Mouse (Mus musculus): ENCODE measurements around the gene Trappc10.
"Not testable (repeated sequence)": the region's sequence is repeated elsewhere in the genome, so short reads cannot be mapped to it uniquely, and the experiment has no call there.

The Trappc10 gene

DNA sequence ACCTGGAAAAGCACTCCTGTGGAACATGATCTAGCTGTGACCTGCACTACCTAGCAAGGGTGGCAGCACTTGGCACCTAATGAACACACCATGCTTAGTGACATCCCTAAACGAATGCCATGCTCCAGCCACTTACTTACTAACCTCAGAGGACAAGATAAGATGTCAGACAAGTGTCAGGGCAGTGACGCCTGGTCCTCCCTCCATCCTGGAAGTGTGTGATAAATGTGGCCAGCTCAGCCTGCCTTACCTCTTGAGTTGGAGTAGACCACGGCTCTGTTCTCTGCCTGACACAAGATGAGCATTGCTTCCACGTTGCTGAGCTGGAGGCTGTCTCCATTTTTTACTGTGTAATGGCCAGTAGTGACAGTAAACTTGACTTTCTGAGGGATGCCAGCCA lies 43.3 kb downstream of the Trappc10 start:
- no peak for DNase-seq (ENCODE audit: low spot score)

DNA sequence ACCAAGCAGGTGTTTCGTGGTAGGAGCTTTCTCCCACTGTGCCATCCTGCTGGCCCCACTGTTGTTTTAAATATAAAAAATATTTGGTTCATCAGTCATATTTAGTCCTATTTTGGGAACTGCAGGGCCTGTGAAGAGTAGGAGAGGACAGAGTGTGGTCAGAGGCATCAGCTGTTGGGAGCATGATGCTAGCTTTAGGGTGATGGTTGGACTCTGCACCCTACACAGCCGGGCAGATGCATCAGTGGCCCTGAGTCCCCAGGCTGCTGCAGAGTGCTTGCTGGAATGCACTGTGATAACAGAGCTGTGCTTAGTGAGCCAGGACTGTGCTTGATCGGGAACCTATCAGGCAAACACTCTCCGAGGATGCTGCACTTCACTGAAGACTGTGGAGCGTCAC lies 51.5 kb downstream of the Trappc10 start:
- no peak for DNase-seq (ENCODE audit: low spot score)

DNA sequence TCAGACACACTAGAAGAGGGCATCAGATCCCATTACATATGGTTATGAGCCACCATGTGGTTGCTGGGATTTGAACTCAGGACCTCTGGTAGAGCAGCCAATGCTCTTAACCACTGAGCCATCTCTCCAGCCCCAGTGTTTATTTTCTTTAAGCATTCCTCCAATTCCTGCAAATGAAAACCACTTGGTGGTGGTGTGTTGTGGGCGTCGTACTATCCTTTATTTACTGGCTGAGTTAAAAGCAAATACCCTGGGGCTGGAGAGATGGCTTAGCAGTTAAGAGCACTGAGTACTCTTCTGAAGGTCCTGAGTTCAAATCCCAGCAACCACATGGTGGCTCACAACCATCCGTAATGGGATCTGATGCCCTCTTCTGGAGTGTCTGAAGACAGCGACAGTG lies 58.4 kb downstream of the Trappc10 start:
- DNase-seq (ENCODE audit: low spot score) = not testable (repeated sequence)

DNA sequence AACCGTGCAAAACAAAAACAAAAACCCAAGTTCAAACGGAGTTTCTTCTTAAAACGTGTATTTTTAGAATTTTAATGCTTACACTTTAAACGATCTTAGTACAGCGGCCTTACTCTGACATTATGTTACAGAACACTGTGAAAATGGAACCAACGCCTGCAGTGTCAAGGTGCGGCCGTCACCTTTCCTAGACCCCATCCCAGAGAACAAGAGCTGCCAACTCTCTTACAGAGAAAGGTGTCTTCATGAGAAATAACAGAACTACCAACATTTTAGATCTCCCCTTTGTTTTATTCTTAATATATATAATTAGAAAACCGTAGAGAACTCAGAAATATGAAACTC lies 59.1 kb downstream of the Trappc10 start:
- no peak for DNase-seq (ENCODE audit: low spot score)

DNA sequence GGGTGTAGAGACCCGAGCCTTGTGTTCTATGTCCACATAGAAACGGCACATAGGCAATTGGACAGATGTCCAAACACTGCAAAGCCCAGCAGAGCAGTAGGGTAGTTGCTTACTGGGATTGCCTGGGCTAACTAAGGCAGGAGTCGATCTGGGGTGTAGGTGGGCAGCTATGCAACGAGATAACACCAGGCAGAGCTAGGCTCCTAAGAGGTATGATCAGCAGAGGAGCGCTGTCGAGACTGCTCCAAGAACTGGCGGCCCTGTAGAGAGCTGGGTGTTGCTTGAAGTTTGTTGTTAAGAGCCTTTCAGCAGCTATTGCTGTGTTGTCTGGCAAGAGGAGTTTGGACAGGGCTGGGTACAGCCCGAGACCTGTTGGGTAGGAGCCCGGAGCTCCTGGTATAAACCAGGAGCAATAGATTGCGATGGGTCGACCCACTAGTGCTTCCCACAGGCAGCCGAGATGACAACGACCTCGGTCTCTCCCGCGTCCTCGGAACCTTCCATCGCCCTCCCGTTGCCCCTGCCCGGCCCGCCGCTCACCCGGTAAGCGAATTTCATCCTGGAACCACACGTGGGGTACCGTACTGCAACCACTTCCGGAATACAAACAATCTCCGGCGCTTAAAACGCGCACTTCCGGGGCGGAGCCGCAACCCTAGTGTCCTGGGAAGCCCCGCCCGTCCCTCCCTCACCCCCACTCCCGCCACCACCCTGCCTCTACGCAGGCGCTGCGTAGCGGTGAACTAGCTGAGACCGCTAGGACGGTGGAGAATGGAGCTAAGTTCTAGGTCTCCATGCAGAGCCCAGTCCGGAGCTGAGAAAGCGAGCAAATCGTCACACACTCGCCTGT lies 59.7 kb downstream of the Trappc10 start, which contains the start of gene Pwp2:
Gene Pwp2, minus strand, starts transcription at position 619 of the 850 bp plus-strand sequence.
- DNase-seq (ENCODE audit: low spot score) = peak; percentile 85

DNA sequence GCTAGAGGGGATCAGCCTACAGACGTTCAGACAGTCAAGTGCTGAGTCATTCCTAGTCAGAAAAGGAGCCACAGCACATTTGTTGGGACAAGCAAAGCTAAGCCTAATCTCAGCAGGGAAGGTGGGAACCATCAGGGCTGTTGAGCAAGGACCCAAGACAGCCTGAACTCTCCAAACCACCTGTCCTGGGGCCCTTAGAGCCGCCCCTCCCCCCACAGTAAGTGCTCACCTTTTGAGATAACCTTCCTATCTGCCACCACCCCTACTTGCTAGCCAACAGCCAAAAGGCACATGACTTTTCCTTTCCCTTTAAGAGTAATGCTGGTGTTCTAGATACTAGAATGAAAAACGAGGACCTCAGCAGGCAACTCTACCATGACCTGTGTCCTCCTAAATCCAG lies 60.9 kb downstream of the Trappc10 start:
- DNase-seq (ENCODE audit: low spot score) = no peak

DNA sequence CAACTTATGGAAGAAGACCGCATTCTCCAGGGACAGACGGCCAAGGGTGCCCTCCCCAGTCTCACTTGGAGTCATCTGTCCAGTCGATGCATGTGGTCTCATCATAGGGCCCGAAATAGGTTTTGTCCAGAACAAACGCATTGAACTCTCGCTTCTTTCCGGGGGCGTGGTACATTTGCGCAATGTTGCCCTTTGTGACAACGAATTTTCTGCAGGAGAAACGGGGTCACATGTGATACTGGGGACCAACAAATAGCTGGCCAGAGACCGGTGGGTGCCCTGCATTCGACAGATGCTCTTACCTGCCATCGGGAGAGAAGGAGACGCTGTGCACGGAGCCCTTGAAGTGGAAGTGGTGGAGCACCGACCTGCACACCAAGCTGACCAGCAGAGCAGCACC lies 62.1 kb downstream of the Trappc10 start:
- no peak for DNase-seq (ENCODE audit: low spot score)

DNA sequence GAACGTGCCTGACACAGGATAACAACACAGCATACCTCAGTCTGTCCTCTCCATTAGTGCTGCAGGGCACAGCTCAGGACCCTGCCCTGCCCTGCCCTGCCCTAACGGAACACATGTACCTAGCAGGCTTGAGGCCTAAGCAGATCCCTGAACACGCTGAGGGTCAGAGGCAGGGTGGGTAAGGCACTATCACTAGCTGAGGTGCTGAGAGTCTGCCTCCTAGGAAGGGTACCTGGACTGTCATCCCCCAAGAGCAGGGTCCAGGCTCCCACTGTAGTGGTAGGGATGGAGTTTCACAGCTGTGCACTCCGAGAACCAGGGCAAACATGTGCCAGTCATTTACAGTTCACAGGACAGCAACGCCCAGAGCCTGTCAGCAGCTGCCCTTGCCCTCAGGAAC lies 70.0 kb downstream of the Trappc10 start:
- DNase-seq (ENCODE audit: low spot score) = no peak

DNA sequence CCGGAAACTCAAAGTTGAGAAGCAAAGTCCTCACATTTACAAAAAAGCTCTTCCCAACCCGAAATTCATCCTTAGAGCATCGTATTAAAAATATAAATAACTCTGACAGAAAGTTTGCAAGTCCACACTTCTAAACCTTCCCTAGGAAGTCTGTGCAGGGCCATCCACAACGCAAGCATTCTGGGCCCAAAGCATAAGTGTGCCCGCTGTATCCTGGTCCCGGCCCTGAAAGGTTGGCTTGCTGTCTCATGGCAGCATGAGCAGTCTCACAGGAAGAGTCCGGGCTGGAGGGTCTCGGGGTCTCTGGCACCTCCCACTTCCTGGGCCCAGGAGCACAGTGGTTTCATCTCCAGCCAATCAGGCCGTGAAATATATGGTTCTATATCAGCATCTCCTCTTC lies 72.9 kb downstream of the Trappc10 start:
- DNase-seq (ENCODE audit: low spot score) = no peak

DNA sequence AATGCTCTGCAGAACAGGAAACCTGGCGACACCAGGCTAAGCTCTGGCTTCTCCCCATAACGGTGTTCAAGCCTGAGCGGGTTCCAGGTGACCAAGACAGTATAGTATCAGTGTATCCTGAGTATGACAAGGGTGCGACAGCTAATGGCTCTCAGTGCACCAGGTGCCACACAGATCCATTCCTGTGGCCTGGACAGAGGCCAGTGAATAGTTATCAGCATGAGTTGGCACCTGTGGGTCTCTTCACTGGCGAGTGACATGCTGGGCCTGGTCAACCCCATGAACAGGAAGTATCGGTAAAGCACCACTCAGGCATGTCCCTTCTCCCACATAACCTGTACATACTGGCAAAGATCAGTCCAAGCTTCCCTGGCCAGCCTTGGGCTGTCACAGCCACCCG lies 73.4 kb downstream of the Trappc10 start:
- no peak for DNase-seq (ENCODE audit: low spot score)

DNA sequence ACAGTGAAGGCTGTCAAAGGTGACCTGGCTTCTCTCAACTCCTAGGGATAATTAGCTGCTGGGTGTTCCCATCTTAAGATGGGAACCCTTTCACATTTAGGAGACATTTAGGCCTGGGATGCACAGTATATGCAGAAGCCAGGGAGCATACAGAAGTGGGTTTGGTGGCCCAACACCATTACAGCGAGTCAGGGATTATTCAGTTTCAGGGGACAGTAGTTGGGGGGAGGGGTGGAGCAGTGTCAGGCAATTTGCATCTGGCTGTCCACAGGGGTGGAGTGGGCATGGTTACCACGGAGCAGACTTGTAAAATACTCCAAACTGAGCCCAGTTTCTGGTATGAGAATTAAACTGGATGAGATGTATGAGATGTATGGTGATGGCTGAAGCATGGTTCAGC lies 74.0 kb downstream of the Trappc10 start:
- no peak for DNase-seq (ENCODE audit: low spot score)

DNA sequence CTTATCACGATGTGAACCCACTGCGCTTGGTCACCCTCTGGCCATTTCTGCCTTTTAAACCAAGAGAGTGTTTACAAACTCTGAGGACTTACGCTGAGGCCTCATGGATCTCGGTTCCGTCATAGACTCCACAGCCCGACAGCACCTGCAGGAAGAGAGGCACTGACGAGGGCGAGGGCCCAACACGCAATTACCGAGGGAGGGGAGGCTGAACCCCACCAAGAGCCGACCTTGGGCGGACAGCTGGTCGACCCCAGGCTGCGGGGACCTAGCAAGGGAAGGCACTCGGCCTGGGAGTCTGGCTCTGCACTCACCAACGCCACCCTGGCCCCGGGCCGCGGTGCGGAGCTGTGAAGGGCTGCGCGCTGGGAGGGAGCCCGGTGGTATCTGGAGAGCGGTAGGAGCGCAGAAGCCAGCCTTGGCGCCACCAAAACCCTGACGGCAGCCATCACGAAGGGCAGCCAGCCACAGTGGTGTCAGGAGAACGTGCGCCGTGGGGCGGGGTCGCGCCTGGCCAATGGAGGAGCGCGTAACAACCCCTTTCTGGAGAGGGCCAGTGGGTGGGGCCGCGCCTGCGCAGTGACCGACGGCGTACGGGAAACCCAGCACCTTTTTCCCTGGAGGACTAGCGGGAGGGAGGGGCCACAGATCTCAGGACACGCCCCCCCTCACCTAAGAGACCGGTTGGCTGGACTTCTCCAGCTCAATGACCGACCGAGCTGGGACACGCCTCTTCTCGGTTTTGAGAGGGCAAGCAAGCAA lies 75.0 kb downstream of the Trappc10 start, which contains the start of gene D10Jhu81e:
Gene D10Jhu81e, minus strand, starts transcription at position 502 of the 762 bp plus-strand sequence.
- peak; percentile 100 for DNase-seq (ENCODE audit: low spot score)

DNA sequence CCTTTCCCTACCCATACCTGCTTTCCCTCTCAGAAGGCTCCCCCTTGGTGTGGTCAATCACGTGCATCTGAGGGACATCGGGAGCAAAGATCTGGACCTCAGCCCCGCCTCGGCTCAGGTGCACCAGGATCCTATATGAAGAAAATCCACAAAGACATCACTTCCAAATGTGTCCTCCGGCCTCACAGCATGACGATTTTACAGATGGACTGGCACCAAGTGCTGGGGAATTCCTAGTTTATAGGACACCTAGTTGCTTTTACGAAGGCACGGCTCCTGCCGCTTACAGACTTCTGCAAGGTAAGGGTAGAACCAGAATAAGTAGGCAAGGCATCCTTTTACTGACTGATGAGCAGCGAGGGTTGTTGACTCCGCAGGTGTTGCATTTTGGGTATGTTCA lies 75.6 kb downstream of the Trappc10 start:
- no peak for DNase-seq (ENCODE audit: low spot score)

DNA sequence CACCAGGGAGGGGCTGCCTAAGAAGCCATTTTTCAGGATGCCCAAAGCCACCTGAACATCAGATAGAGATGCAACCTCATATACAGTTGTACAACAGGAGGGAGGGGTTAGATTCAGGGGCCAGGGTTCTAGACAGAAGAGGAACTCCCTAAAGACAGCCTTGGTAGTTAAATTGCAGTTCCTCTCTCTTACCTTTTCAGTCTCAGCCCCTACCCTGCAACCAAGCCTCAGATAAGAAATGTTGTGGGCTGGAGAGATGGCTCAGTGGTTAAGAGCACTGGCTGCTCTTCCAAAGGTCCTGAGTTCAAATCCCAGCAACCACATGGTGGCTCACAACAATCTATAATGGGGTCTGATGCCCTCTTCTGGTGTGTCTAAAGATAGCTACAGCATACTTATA lies 76.7 kb downstream of the Trappc10 start:
- DNase-seq (ENCODE audit: low spot score) = no peak

DNA sequence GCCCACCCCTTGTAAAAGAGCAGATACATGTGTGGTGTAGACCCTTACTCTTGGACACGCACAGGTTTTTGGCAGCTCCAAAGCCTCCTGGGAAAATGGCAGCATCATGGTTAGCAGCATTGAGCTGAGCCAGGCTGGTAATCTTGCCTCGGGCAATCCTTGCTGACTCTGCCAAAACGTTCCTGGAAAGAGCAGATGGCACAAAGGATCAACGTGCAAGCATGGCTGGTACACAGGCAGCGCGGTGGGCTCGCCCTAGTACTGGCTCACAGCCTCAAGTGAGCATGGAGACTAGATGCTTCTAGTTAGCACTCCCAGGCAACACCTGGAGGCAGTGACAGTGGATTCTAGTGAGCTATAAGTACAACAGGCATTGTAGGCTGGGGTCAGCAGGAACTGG lies 77.1 kb downstream of the Trappc10 start:
- DNase-seq (ENCODE audit: low spot score) = no peak

DNA sequence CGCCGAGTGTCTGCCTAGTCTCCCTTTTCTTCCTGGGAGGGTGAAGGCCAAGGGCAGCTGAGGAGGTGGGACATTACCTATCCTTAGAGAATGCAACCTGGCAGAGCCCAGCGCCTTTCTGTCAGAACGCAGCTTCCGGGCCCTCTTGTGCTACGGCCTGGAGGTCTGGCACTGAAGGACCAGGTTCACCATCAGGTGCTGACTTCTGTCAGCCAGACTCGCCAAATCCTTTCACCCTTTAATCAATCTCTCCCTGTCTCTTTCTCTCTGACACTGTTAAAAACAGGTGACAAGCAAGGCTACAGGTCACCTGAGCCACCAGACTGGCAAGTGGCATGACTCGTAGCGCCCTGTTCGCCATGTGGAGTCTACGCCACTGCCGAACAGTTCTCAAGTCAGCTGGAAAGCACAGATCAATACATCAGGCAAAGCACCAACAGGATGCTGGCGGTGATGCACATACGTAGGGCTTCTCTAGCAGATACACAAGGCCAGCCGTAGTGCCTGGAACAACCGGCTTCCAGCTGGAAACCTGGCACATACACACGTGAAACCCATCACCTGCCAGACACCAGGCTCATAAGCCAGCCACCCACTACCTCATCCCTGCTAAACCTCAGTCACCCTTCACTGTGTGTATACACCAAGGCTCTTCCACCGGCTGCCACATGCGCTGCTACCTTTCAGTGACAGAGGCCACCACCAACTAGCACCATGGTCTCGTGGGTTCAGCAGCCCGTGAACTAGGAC lies 79.0 kb downstream of the Trappc10 start:
- no peak for DNase-seq (ENCODE audit: low spot score)

DNA sequence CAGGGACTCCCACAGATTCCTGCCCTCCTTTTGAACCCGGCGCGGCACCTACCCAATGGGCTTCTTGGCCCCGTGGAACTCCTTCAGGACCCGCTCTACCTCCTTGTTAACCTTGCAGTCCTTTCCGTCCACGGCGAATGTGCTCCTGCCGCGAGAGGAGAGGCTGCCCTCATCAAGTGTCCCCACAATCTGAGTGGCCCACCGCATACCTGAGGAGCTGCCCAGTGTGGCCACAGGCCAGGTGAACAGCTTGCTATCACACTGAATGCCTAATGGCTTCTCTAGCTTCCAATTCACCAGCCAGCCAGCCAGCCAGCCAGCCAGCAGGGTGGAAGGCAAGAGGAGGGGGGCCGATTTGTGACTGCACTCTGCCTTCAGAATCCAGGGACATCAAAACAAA lies 79.7 kb downstream of the Trappc10 start:
- DNase-seq (ENCODE audit: low spot score) = no peak

DNA sequence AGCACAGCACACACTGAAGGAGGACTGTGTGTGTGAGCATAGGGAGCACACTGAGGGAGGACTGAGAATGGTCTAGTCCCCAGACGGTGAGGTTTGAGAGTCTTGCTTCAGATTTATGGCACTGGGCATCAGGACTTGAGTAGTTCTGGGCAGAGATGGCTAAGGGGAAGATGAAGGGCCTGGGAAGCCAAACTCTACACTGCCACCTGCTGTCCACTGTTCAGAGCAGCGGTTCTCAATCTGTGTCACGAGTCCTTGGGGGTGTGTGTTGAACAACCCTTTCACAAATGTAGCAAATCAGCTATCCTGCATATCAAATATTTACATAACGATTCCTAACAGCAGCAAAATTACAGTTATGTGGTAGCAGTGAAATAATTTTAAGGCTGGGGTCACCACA lies 80.5 kb downstream of the Trappc10 start:
- DNase-seq (ENCODE audit: low spot score) = peak; percentile 53

DNA sequence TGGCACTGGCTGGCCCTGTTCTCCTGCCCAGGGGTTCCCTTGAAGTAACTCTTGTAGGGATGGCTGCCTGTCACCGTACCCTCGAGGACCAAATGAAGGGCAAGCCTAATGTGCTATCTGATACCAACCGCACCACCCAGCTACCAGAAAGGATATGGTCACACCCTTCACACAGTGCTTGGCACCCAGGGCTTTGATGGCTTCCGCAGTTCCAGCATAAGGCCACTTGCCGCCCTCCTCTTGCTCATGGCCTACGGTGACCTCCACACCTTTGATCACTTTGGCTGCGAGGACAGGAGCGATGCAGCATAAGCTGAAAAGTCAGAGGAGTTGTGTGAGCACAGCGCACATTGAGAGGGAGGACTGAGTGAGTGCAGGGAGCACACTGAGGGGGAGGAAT lies 81.2 kb downstream of the Trappc10 start:
- DNase-seq (ENCODE audit: low spot score) = no peak

DNA sequence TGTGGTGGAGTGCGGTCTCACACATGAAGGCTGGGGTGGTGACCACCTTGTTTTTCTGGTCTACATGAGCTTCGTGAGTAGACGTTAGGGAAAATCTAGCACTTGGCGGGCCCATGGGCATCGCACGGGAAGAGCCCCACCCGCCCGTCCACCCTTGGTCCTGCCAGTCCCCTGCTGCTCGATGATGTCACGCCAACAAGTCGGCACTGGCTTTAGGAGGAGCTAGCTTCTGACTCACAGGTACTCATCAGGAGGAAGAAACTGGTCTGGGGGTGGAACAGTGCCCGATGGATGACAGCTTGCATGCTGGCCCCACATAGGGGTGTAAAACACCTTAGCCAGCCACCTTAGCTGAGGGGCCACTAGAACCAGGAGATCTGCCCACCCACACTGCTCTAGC lies 81.8 kb downstream of the Trappc10 start:
- DNase-seq (ENCODE audit: low spot score) = no peak

DNA sequence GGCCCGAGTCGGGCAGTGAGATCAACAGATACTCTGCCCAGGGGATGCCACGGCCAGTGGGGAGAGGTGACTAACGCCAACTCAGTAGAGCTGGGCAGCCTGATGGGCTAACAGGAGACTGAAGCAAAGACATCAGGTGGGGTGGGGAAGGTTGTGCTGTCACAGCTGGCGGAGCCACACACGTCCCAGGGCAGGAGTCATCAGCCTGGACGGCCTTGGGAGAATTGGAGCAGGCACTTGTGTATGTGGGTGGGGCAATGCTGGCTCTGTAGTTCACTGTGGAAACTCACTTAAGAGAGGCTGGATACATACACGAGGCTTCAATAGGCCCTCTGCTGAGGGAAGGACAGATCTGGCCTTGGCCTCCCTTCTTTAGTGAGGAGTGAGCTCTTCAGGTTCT lies 83.3 kb downstream of the Trappc10 start:
- DNase-seq (ENCODE audit: low spot score) = no peak

DNA sequence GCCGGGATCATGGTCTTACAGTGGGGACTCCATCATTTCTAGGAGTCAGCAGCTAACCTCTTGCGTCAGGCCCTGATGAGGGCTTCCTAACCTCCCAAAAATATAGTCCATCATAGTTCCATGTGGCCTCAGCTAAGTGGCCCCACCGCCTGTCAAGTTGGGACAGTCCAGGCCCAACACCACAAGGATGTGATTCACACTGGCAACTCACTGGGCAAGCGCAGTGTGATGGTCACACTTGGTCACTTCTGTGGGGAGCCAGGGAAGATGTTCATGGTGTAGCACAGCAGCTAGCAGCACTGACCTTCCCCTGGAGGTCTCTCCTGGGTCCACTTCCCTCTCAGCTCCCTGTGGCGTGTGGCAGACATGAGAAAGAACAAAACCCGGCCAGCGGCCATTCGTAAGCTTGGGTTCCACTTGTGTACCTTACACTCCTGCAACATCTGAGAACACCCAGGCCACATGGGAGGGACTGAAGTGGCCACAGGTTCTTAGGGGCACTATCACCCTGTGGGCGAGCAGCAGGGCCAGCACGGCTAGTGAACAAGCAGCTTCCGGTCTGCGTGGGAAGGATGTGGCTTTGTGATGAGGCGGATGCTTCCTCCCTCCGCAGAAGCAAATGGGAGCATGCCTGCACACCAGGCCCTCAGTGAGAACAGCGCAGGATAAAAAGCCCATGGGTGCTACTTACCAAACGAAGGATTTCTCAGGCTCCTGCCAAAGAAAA lies 83.9 kb downstream of the Trappc10 start:
- no peak for DNase-seq (ENCODE audit: low spot score)
